Mouse (Mus musculus) layer of hippocampus, adult 8-10 months (tissue): ENCODE measurements around the gene Lep. TPM values are rescaled to one million over a fixed set of nuclear protein-coding genes. Genes with fewer than 3 reads are reported as not detected.

Experiments
- DNase-seq, 2 experiments: peaks; one replicate each; pipeline ENCODE4 v3.0.0; 2022; ENCODE audit warnings: low spot score in 2 of 2
- microRNA-seq, 2 experiments: library from miRNA; unstranded; fragments of <30 nt; microRNA quantifications; one replicate each; pipeline ENCODE4 v1.2.0; 2022
- total RNA-seq, 4 experiments: library from RNA; stranded (reverse); gene quantifications; 2 replicates each; pipeline ENCODE4 v1.2.4; 2022

Lep gene
- total RNA-seq, 4 experiments from 2014 or later, result not detected

GRCm38 (mm10) chr6:29117417-29118104 is 57.5 kb downstream of the Lep start:
- DNase-seq, result peak in 1 of 2 experiments; percentile 45

GRCm38 (mm10) chr6:29118231-29118630 is 58.2 kb downstream of the Lep start:
- no peak for DNase-seq

GRCm38 (mm10) chr6:29118963-29119362 is 58.9 kb downstream of the Lep start:
- DNase-seq, result no peak

GRCm38 (mm10) chr6:29119990-29120389 is 60.0 kb downstream of the Lep start:
- no peak for DNase-seq

Small RNA genes lying within 50 kb of the gene (microRNA-seq; reads per million reads assigned to microRNA genes)
- gene Mir129-1, result 68.6 to 97.3 reads per million in 2 experiments

Other genes with a start within 250 kb of the Lep start
- gene Lrrc4, start 228.5 kb upstream of the Lep start, total RNA-seq, result 10 to 100 TPM; 89.1 to 97.1 (median 91.5) TPM
- gene Rbm28, start 104.8 kb downstream of the Lep start, total RNA-seq, result 10 to 100 TPM; 38.0 to 52.6 (median 44.6) TPM
- gene Prrt4, start 119.4 kb downstream of the Lep start, total RNA-seq, result 1 to 10 TPM; 2.6 to 3.5 (median 3.0) TPM
- 10 to 100 TPM; 36.4 to 45.0 (median 41.1) TPM for gene Impdh1, start 156.1 kb downstream of the Lep start, total RNA-seq
- gene Hilpda, start 212.3 kb downstream of the Lep start, total RNA-seq, result 1 to 10 TPM; 4.9 to 9.0 (median 6.6) TPM
- gene Fam71f2, start 219.4 kb downstream of the Lep start, total RNA-seq, result under 1 TPM in 3 of 4 experiments, not detected in 1; 0.38 to 0.55 (median 0.54) TPM